Mouse (Mus musculus) thymus, postnatal 0 days (tissue): ENCODE data around the gene H2-M2. TPM values are rescaled to one million over a fixed set of nuclear protein-coding genes. Genes with fewer than 3 reads are reported as not detected.
"Not testable (repeated sequence)": the region's sequence is repeated elsewhere in the genome, so short reads cannot be mapped to it uniquely, and the experiment has no call there.

ENCODE experiments used
- DNase-seq: peaks from one replicate; pipeline ENCODE4 v3.0.0-alpha.2; 2015; ENCODE audit warnings: low spot score
- polyA plus RNA-seq: library from polyadenylated mRNA; unstranded; fragments of >200 nt; fragmentation: Nextera tagmentation; extraction: Ambion mirVana; gene quantifications from 2 replicates; pipeline ENCODE4 v1.2.1, GENCODE M21; 2015

Gene H2-M2
- 8.1 and 9.9 TPM in 2 replicates for polyA plus RNA-seq

- DNase-seq, result no peak
Observed at GRCm38 (mm10) chr17:37483452-37483851, at the start of gene H2-M2. H2-M2 (minus strand) TSS chr17:37483552.

- DNase-seq, result not testable (repeated sequence)
Observed at GRCm38 (mm10) chr17:37525427-37525826, 42.1 kb upstream of the H2-M2 start.

GRCm38 (mm10) chr17:37524612-37525011 lies 41.3 kb upstream of the H2-M2 start:
- DNase-seq, result not testable (repeated sequence)

- DNase-seq, result no peak
Observed at GRCm38 (mm10) chr17:37507730-37508129, 24.4 kb upstream of the H2-M2 start, which contains the start of gene Olfr111. Olfr111 (plus strand) TSS chr17:37508030.

GRCm38 (mm10) chr17:37491930-37492518 lies 8.7 kb upstream of the H2-M2 start, which contains the start of gene Olfr110:
Olfr110 (plus strand) TSS chr17:37492468.
- DNase-seq, result no peak

- no peak for DNase-seq
Observed at GRCm38 (mm10) chr17:37458616-37459015, 24.7 kb downstream of the H2-M2 start, which contains the start of gene Olfr109. Olfr109 (plus strand) TSS chr17:37458916.

GRCm38 (mm10) chr17:37445180-37445579 lies 38.2 kb downstream of the H2-M2 start, which contains the start of gene Olfr108:
Olfr108 (plus strand) TSS chr17:37445480.
- no peak for DNase-seq

Other genes starting within 250 kb of the H2-M2 start
- not detected in 2 replicates for gene Olfr97, start 246.2 kb downstream of the H2-M2 start, polyA plus RNA-seq
- not detected in 2 replicates for gene Olfr98, start 219.8 kb downstream of the H2-M2 start, polyA plus RNA-seq
- 21.7 TPM in 2 replicates for gene H2-M3, start 213.3 kb downstream of the H2-M2 start, polyA plus RNA-seq
- gene Olfr99, start 200.1 kb downstream of the H2-M2 start, polyA plus RNA-seq, result 0.14 and 0.30 TPM in 2 replicates
- not detected in 2 replicates for gene Olfr101, start 179.2 kb downstream of the H2-M2 start, polyA plus RNA-seq
- not detected in 2 replicates for gene Olfr102, start 166.5 kb downstream of the H2-M2 start, polyA plus RNA-seq
- not detected in 2 replicates for gene Olfr103, start 143.9 kb downstream of the H2-M2 start, polyA plus RNA-seq
- gene Olfr104-ps, start 124.0 kb downstream of the H2-M2 start, polyA plus RNA-seq, result not detected in 2 replicates
- 0.04 TPM in 1 of 2 replicates, not detected in the other for gene Olfr105-ps, start 104.5 kb downstream of the H2-M2 start, polyA plus RNA-seq
- not detected in 2 replicates for gene Olfr106-ps, start 93.2 kb downstream of the H2-M2 start, polyA plus RNA-seq
- gene Olfr107, start 84.3 kb downstream of the H2-M2 start, polyA plus RNA-seq, result not detected in 2 replicates
- gene Olfr108, start 38.1 kb downstream of the H2-M2 start, polyA plus RNA-seq, result not detected in 2 replicates
- gene Olfr109, start 24.6 kb downstream of the H2-M2 start, polyA plus RNA-seq, result 0.03 TPM in 1 of 2 replicates, not detected in the other
- gene Olfr110, start 8.9 kb upstream of the H2-M2 start, polyA plus RNA-seq, result 0.29 and 0.30 TPM in 2 replicates
- gene Olfr111, start 24.5 kb upstream of the H2-M2 start, polyA plus RNA-seq, result 0.08 and 0.18 TPM in 2 replicates
- not detected in 2 replicates for gene Olfr112, start 85.9 kb upstream of the H2-M2 start, polyA plus RNA-seq
- gene Olfr113, start 94.1 kb upstream of the H2-M2 start, polyA plus RNA-seq, result not detected in 2 replicates
- gene Olfr114, start 109.2 kb upstream of the H2-M2 start, polyA plus RNA-seq, result not detected in 2 replicates
- gene Olfr115, start 143.6 kb upstream of the H2-M2 start, polyA plus RNA-seq, result not detected in 2 replicates
- gene Olfr116, start 143.6 kb upstream of the H2-M2 start, polyA plus RNA-seq, result not detected in 2 replicates
- not detected in 2 replicates for gene Olfr117, start 180.2 kb upstream of the H2-M2 start, polyA plus RNA-seq
- gene Olfr118, start 183.4 kb upstream of the H2-M2 start, polyA plus RNA-seq, result not detected in 2 replicates
- not detected in 2 replicates for gene Olfr119, start 213.0 kb upstream of the H2-M2 start, polyA plus RNA-seq
- not detected in 2 replicates for gene Olfr120, start 238.3 kb upstream of the H2-M2 start, polyA plus RNA-seq